Mouse (Mus musculus) intestine, postnatal 0 days (tissue): ENCODE measurements around the gene Ctnnbip1. TPM values are rescaled to one million over a fixed set of nuclear protein-coding genes. Genes with fewer than 3 reads are reported as not detected.

Experiments used
- ATAC-seq: fragments of 200-750 bp; cut with Nextera tagmentation; 2 replicates; pipeline ENCODE4 v1.8.0; 2017; ENCODE audit warnings: mild to moderate bottlenecking, moderate TSS enrichment, moderate library complexity
- H3K27ac ChIP-seq: fragments of 300-500 bp; sonication (generic); 2 replicates; pipeline ENCODE4 v1.5.1; 2014; ENCODE audit warnings: mild to moderate bottlenecking, low read depth, low read length, moderate library complexity
- H3K27me3 ChIP-seq: fragments of 300-500 bp; sonication (generic); replicated peaks from 2 replicates; pipeline ENCODE4 v1.6.1; 2014; ENCODE audit warnings: low read length, mixed read lengths; ENCODE audit not compliant: control insufficient read depth, insufficient read depth
- H3K36me3 ChIP-seq: fragments of 300-500 bp; sonication (generic); 2 replicates; pipeline ENCODE4 v1.6.1; 2014; ENCODE audit warnings: mild to moderate bottlenecking, moderate library complexity; ENCODE audit not compliant: control insufficient read depth, insufficient read depth
- H3K4me1 ChIP-seq: fragments of 300-500 bp; sonication (generic); replicated peaks from 2 replicates; pipeline ENCODE4 v1.6.1; 2014; ENCODE audit warnings: antibody characterized with exemption, low read length, mixed read lengths; ENCODE audit not compliant: control insufficient read depth, insufficient read depth
- H3K4me2 ChIP-seq: fragments of 300-500 bp; sonication (generic); replicated peaks from 2 replicates; pipeline ENCODE4 v1.6.1; 2014; ENCODE audit warnings: low read depth, mild to moderate bottlenecking, moderate library complexity
- H3K4me3 ChIP-seq: fragments of 300-500 bp; sonication (generic); 2 replicates; pipeline ENCODE4 v1.5.1; 2014; ENCODE audit warnings: low read depth, low read length
- H3K9ac ChIP-seq: fragments of 300-500 bp; sonication (generic); 2 replicates; pipeline ENCODE4 v1.6.1; 2014; ENCODE audit warnings: mild to moderate bottlenecking, low read depth, low read length
- H3K9me3 ChIP-seq: fragments of 300-500 bp; sonication (generic); 2 replicates; pipeline ENCODE4 v1.6.1; 2016; ENCODE audit warnings: mixed run types; ENCODE audit not compliant: control insufficient read depth
- CTCF ChIP-seq: sonication (generic); IDR thresholded peaks from 2 replicates; pipeline ENCODE4 v1.5.1; 2016; ENCODE audit warnings: low read depth, mild to moderate bottlenecking, control low read depth, antibody characterized with exemption, moderate library complexity
- WGBS: fragments of 180-500 bp; shearing (Covaris S2); extraction: QIAGEN DNeasy Blood & Tissue Kit; methylation state at CpG from one replicate; pipeline ENCODE4 v1.1.7; 2014; 5-methylcytosine and 5-hydroxymethylcytosine counted together
- polyA plus RNA-seq: library from polyadenylated mRNA; unstranded; fragments of >200 nt; fragmentation: Nextera tagmentation; extraction: Ambion mirVana; gene quantifications from 2 replicates; pipeline ENCODE4 v1.2.1, GENCODE M21; 2015

Gene Ctnnbip1
- polyA plus RNA-seq, 1 experiment from 2014 or later, result 52.8 TPM

DNA sequence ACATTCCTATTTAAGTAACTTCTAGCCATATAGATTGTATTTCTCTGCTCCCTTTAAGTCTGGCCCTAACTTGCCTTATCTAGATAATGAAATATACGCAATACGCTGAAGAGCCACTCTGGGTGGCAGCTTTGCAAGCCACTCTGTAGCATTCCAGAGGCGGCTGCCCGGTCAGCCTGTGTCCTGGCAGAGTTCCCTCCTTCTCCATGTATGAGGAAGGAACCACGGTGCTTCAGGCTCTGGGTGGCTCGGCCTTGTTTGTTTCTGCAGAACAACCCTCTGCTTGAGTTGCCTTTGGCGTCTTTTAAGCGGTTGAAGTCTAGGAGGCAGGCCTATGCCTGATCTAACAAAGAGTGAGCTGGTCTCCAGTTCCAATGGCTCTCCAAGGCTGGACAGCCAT, 54.8 kb downstream of the Ctnnbip1 start:
- no peak overlapping the region for H3K4me2 ChIP-seq
- WGBS, result 59% methylated on average over 8 of the region's 8 CpGs
- H3K9me3 ChIP-seq, result no peaks in the 10 kb centered on the region
- TF ChIP-seq CTCF, result no peak
- H3K4me1 ChIP-seq, result peaks cover 16% of the 10 kb centered on the region
- H3K4me3 ChIP-seq, result no peak overlapping the region
- no peak overlapping the region for H3K9ac ChIP-seq
- H3K27me3 ChIP-seq, result no peaks in the 10 kb centered on the region
- ATAC-seq, result no peak
- H3K27ac ChIP-seq, result no peak overlapping the region
- H3K36me3 ChIP-seq, result no peaks in the 10 kb centered on the region

GRCm38 (mm10) chr4:149574391-149574821, 56.4 kb downstream of the Ctnnbip1 start:
- H3K9ac ChIP-seq, result no peak overlapping the region
- H3K36me3 ChIP-seq, result no peaks in the 10 kb centered on the region
- no peaks in the 10 kb centered on the region for H3K27me3 ChIP-seq
- H3K4me1 ChIP-seq, result peaks cover 16% of the 10 kb centered on the region
- WGBS, result 74% methylated on average over 14 of the region's 14 CpGs
- ATAC-seq, result no peak
- TF ChIP-seq CTCF, result no peak
- H3K4me3 ChIP-seq, result no peak overlapping the region
- H3K9me3 ChIP-seq, result no peaks in the 10 kb centered on the region
- H3K4me2 ChIP-seq, result no peak overlapping the region
- no peak overlapping the region for H3K27ac ChIP-seq

GRCm38 (mm10) chr4:149576061-149576460, 58.0 kb downstream of the Ctnnbip1 start:
- no peak for ATAC-seq
- H3K4me2 ChIP-seq, result no peak overlapping the region
- peaks cover 9% of the 10 kb centered on the region for H3K4me1 ChIP-seq
- no peak overlapping the region for H3K4me3 ChIP-seq
- H3K36me3 ChIP-seq, result no peaks in the 10 kb centered on the region
- H3K27ac ChIP-seq, result no peak overlapping the region
- WGBS, result 81% methylated on average over 9 of the region's 9 CpGs
- TF ChIP-seq CTCF, result no peak
- H3K9me3 ChIP-seq, result no peaks in the 10 kb centered on the region
- H3K9ac ChIP-seq, result no peak overlapping the region
- H3K27me3 ChIP-seq, result no peaks in the 10 kb centered on the region

GRCm38 (mm10) chr4:149576993-149577548, 59.0 kb downstream of the Ctnnbip1 start:
- WGBS, result 50% methylated on average over 4 of the region's 4 CpGs
- no peak for ATAC-seq
- no peak for TF ChIP-seq CTCF
- no peaks in the 10 kb centered on the region for H3K36me3 ChIP-seq
- H3K4me2 ChIP-seq, result no peak overlapping the region
- no peak overlapping the region for H3K9ac ChIP-seq
- no peak overlapping the region for H3K27ac ChIP-seq
- no peaks in the 10 kb centered on the region for H3K9me3 ChIP-seq
- 0 out of 2 replicates have a peak, but pooled peaks cover under 1% of the 10 kb centered on the region for H3K4me1 ChIP-seq
- H3K27me3 ChIP-seq, result no peaks in the 10 kb centered on the region
- no peak overlapping the region for H3K4me3 ChIP-seq

DNA sequence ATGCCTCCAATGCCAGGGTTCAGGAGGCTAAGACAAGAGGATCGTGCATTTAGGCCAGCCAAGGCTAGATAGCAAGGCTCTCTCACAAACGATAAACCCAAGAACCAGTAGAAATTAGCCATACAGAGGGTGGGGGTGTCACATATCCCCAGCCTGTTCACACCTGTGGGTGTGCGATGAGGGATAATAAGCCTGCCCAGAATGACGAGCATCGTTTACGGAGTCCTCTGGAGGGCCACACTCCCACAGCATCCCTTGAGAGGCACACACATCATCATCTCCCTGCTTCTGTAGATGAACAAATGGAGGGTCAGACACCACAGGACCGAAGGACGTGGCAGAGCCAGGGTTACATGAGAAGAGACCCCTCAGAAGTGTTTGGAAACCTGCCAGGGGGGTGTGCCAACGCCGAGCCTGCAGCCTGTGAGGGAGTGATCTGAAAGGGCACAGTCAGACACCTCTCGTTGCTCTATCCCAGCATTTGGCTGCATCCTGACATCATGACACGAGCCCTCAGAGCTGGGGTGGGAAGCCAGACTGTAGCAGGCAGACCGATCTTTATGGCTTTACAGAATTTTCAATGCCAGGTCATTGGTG, 60.1 kb downstream of the Ctnnbip1 start:
- Histone ChIP-seq H3K27me3 (no peaks in the 10 kb centered on the region), H3K36me3 (no peaks in the 10 kb centered on the region), H3K9ac (no peak overlapping the region), H3K4me1 (no peaks in the 10 kb centered on the region), H3K9me3 (no peaks in the 10 kb centered on the region), H3K27ac (no peak overlapping the region), H3K4me3 (no peak overlapping the region), H3K4me2 (no peak overlapping the region)
- WGBS, result 75% methylated on average over 13 of the region's 13 CpGs
- no peak for ATAC-seq
- TF ChIP-seq CTCF, result no peak

DNA sequence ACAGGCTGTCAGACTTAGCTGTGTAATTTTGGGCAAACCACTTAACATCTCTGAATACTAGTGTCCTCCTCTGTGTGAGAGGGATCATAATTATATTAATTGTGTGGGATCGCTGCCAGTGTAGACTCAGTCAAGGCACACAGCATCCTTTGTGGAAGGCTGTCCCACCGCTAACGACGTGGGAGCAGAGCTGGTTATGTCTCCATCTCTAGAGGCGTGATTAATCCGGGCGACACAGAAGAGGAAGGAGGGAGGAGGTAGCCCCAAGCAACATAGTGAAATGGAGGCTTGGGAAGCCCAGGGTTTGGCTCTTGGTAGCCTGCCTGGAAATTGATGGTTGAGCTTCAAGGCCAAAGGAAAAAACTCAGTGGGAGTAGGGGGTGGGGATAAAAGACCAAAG, 60.8 kb downstream of the Ctnnbip1 start:
- Histone ChIP-seq H3K9ac (no peak overlapping the region), H3K9me3 (no peaks in the 10 kb centered on the region), H3K4me1 (no peaks in the 10 kb centered on the region), H3K4me3 (no peak overlapping the region), H3K27ac (no peak overlapping the region), H3K36me3 (no peaks in the 10 kb centered on the region), H3K27me3 (no peaks in the 10 kb centered on the region), H3K4me2 (no peak overlapping the region)
- WGBS, result 62% methylated on average over 7 of the region's 7 CpGs
- no peak for TF ChIP-seq CTCF
- no peak for ATAC-seq
